20 mouse cellular contexts compared by ENCODE assay signal in the genomic region with DNA sequence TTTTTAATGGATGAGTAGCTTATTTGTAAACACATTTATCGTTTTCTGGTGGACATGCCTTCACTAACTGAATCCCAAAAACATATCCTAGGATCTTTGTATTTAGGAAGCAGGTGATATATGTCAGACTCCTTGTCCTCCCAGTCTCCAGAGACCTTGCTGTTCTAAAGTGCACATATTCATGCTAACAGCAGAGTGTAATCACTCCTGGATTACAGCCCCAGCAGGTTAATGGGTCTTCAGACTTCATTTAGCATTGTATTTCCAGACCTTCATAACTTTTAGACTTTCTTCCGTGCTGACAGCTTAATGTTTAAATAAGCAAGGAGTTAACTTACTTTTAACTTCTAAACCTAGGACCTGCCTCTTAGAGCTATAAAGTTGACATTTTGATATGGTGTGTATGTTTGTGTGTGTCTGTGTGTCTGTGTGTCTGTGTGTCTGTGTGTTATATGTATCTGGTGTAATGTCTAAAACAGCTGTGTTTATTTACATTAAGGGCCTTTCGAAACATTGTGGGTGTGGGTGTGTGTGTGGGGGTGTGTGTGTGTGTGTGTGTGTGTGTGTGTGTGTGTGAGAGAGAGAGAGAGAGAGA.
"Had no signal": no experiment of that assay in that cellular context is flagged by ENCODE, and none has a peak within 500 bp of the region (broad histone marks: within the 10 kb centered on the region; RNA-seq: fewer than 3 reads in every experiment).

No protein-coding gene starts in this region.

- H3K9me3 ChIP-seq: liver, embryonic 12.5 days; liver, embryonic 15.5 days; lung, embryonic 15.5 days; megakaryocyte, embryonic 14.5 days; stomach, embryonic 15.5 days had no signal

- H3K27ac ChIP-seq: left cerebral cortex, adult 2 months; limb, embryonic 13.5 days; liver, embryonic 12.5 days; liver, embryonic 15.5 days; lung, embryonic 15.5 days; stomach, embryonic 15.5 days had no signal

- H3K9ac ChIP-seq: limb, embryonic 13.5 days; liver, embryonic 12.5 days; liver, embryonic 15.5 days; lung, embryonic 15.5 days; stomach, embryonic 15.5 days had no signal

- H3K27me3 ChIP-seq: limb, embryonic 13.5 days; liver, embryonic 12.5 days; liver, embryonic 15.5 days; lung, embryonic 15.5 days; megakaryocyte, embryonic 14.5 days; stomach, embryonic 15.5 days had no signal

- DNase-seq: kidney, adult 18-20 months; kidney, postnatal 25 days; layer of hippocampus, postnatal 36 days; liver; lung, adult 18-20 months; lung, postnatal 10 days; lung, postnatal 36 days; midbrain, embryonic 14.5 days; right cerebral cortex, postnatal 14 days; right cerebral cortex, postnatal 4 days; thymus, postnatal 25 days had no signal

- ATAC-seq: intestine, embryonic 16.5 days; liver, embryonic 12.5 days had no signal

- H3K4me1 ChIP-seq: limb, embryonic 13.5 days; liver, embryonic 12.5 days; liver, embryonic 15.5 days; lung, embryonic 15.5 days; megakaryocyte, embryonic 14.5 days; stomach, embryonic 15.5 days had no signal

- H3K4me3 ChIP-seq: left cerebral cortex, adult 2 months; limb, embryonic 13.5 days; liver, embryonic 12.5 days; liver, embryonic 15.5 days; lung, embryonic 15.5 days; megakaryocyte, embryonic 14.5 days; stomach, embryonic 15.5 days had no signal

- H3K4me2 ChIP-seq: limb, embryonic 13.5 days; liver, embryonic 12.5 days; liver, embryonic 15.5 days; lung, embryonic 15.5 days; midbrain, embryonic 11.5 days; stomach, embryonic 15.5 days had no signal

- H3K36me3 ChIP-seq: limb, embryonic 13.5 days; liver, embryonic 12.5 days; liver, embryonic 15.5 days; lung, embryonic 15.5 days; stomach, embryonic 15.5 days had no signal
